Mouse (Mus musculus) midbrain, postnatal 0 days (tissue): ENCODE measurements at regions not wholly inside any gene's neighbourhood (a gene's known extent, or its start where the extent isn't known, plus 50 kb on each side); places are given as distances from the start of the nearest gene placed in this dataset.

ENCODE experiments used
- ATAC-seq: fragments of 200-750 bp; cut with Nextera tagmentation; 2 replicates; pipeline ENCODE4 v1.8.0; 2017; ENCODE audit warnings: moderate number of reproducible peaks, mild to moderate bottlenecking, moderate TSS enrichment, moderate library complexity; ENCODE audit not compliant: low FRiP score
- DNase-seq: peaks from one replicate; pipeline ENCODE4 v3.0.0-alpha.2; 2015; ENCODE audit warnings: low spot score
- H3K27ac ChIP-seq: fragments of 300-500 bp; sonication (generic); 2 replicates; pipeline ENCODE4 v1.5.1; 2014; ENCODE audit warnings: low read depth, mild to moderate bottlenecking, low read length, mixed read lengths
- H3K27me3 ChIP-seq: fragments of 300-500 bp; sonication (generic); 2 replicates; pipeline ENCODE4 v1.6.1; 2014; ENCODE audit warnings: low read length, control low read depth, mixed read lengths; ENCODE audit not compliant: insufficient read depth
- H3K36me3 ChIP-seq: fragments of 300-500 bp; sonication (generic); 2 replicates; pipeline ENCODE4 v1.6.1; 2014; ENCODE audit warnings: low read length, control low read depth, mixed read lengths; ENCODE audit not compliant: insufficient read depth
- H3K4me1 ChIP-seq: fragments of 300-500 bp; sonication (generic); 2 replicates; pipeline ENCODE4 v1.6.1; 2014; ENCODE audit warnings: mild to moderate bottlenecking, control low read depth, antibody characterized with exemption, low read length, mixed read lengths; ENCODE audit not compliant: insufficient read depth
- H3K4me2 ChIP-seq: fragments of 300-500 bp; sonication (generic); 2 replicates; pipeline ENCODE4 v1.6.1; 2014; ENCODE audit warnings: low read depth, mild to moderate bottlenecking, low read length, mixed read lengths; ENCODE audit not compliant: poor library complexity, severe bottlenecking
- H3K4me3 ChIP-seq: fragments of 300-500 bp; sonication (generic); 2 replicates; pipeline ENCODE4 v1.5.1; 2014; ENCODE audit warnings: low read depth, mild to moderate bottlenecking, low read length, moderate library complexity
- H3K9ac ChIP-seq: fragments of 300-500 bp; sonication (generic); replicated peaks from 2 replicates; pipeline ENCODE4 v1.6.1; 2014; ENCODE audit warnings: mild to moderate bottlenecking, low read length, moderate library complexity, mixed read lengths; ENCODE audit not compliant: poor library complexity, severe bottlenecking
- H3K9me3 ChIP-seq: fragments of 300-500 bp; sonication (generic); 2 replicates; pipeline ENCODE4 v1.6.1; 2016; ENCODE audit warnings: low read length, control low read depth
- CTCF ChIP-seq: IDR thresholded peaks from 2 replicates; pipeline ENCODE4 v1.5.1; 2016; ENCODE audit warnings: antibody characterized with exemption, mild to moderate bottlenecking
- WGBS: fragments of 180-500 bp; shearing (Covaris S2); extraction: QIAGEN DNeasy Blood & Tissue Kit; methylation state at CpG from one replicate; pipeline ENCODE4 v1.1.7; 2014; 5-methylcytosine and 5-hydroxymethylcytosine counted together

DNA sequence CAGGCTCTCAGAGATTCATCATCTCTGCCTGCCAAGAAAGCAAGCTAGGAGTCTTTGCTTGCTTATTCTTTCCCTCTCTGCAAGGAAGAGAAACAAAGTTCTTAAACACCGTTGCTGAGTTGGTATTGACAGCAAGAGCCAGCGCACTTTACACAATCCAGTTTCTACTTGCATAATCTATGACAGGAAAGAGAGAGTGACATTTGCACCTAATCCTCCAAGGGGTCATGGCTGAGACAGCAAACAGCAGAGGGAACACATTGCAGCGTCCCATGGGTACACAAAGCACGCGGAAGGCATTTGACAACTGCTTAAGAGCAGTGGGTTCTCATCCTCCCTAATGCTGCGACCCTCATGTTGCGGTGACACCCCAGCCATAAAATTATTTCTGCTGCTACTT, 88.7 kb downstream of the Sox2 start:
- WGBS, result 57% methylated on average over 7 of the region's 7 CpGs
- Histone ChIP-seq H3K9me3 (no peaks in the 10 kb centered on the region), H3K9ac (no peak overlapping the region), H3K4me3 (no peak overlapping the region), H3K27me3 (no peaks in the 10 kb centered on the region), H3K4me1 (no peaks in the 10 kb centered on the region), H3K4me2 (no peak overlapping the region), H3K36me3 (no peaks in the 10 kb centered on the region), H3K27ac (no peak overlapping the region)
- TF ChIP-seq CTCF, result no peak
- ATAC-seq (no peak), DNase-seq (no peak)

DNA sequence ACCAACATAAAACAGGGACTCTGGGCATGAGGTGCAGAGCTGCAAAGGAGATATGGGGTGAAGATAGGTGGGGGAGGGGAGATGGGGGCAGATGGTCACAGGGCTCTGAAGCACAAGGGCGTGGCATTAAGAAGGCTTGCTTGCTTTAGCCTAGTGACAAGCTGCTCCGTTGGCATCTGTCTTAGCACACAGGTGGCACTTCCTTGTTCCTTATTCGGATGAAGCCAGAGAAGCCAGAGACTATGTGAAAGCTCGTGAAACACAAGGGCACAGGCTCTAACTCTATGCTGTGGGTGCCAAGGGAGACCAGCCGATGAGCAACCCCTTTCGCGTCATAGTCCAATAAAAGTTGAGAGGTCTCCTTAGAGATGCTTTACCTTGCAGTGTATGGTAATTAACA, 89.5 kb downstream of the Sox2 start:
- ATAC-seq (no peak), DNase-seq (no peak)
- Histone ChIP-seq H3K4me1 (no peaks in the 10 kb centered on the region), H3K27ac (no peak overlapping the region), H3K36me3 (no peaks in the 10 kb centered on the region), H3K4me3 (no peak overlapping the region), H3K4me2 (no peak overlapping the region), H3K9me3 (no peaks in the 10 kb centered on the region), H3K27me3 (no peaks in the 10 kb centered on the region), H3K9ac (no peak overlapping the region)
- TF ChIP-seq CTCF, result no peak
- 81% methylated on average over 7 of the region's 7 CpGs for WGBS

DNA sequence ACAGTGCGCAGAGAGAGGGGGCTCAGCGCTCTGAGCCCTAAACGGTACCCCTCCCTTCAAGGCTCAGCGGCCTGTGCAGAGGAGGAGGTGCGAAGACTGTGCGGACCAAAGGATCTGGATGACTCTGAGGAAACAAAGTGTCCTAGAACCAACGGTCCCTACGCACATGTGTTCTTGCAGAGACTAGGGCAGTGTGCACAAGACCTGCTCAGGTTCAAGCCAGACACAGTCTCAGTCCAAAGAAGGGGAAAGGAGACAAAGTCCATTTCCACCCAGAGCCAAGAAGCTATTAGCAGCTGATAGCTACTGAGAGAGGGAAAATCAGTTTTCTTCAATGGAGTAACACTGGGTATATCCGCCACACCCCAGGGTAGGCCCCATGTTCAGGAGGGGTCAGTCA, 89.9 kb downstream of the Sox2 start:
- Histone ChIP-seq H3K4me3 (no peak overlapping the region), H3K9me3 (no peaks in the 10 kb centered on the region), H3K9ac (no peak overlapping the region), H3K27ac (no peak overlapping the region), H3K27me3 (no peaks in the 10 kb centered on the region), H3K4me2 (no peak overlapping the region), H3K36me3 (no peaks in the 10 kb centered on the region), H3K4me1 (no peaks in the 10 kb centered on the region)
- no peak for ATAC-seq
- DNase-seq, result no peak
- 97% methylated on average over 9 of the region's 9 CpGs for WGBS
- TF ChIP-seq CTCF, result no peak

- no peaks in the 10 kb centered on the region for H3K27me3 ChIP-seq
- ATAC-seq (no peak), DNase-seq (no peak)
- no peaks in the 10 kb centered on the region for H3K36me3 ChIP-seq
- no peaks in the 10 kb centered on the region for H3K9me3 ChIP-seq
- no peak overlapping the region for H3K27ac ChIP-seq
- H3K4me2 ChIP-seq, result no peak overlapping the region
- 86% methylated on average over 5 of the region's 5 CpGs for WGBS
- H3K9ac ChIP-seq, result no peak overlapping the region
- no peak overlapping the region for H3K4me3 ChIP-seq
- no peak for TF ChIP-seq CTCF
- no peaks in the 10 kb centered on the region for H3K4me1 ChIP-seq
Measured at GRCm38 (mm10) chr3:34745181-34745736, 95.1 kb downstream of the Sox2 start.

GRCm38 (mm10) chr3:34747499-34748093, 97.4 kb downstream of the Sox2 start:
- Histone ChIP-seq H3K9me3 (no peaks in the 10 kb centered on the region), H3K36me3 (no peaks in the 10 kb centered on the region), H3K27ac (no peak overlapping the region), H3K4me3 (no peak overlapping the region), H3K9ac (no peak overlapping the region), H3K27me3 (no peaks in the 10 kb centered on the region), H3K4me1 (no peaks in the 10 kb centered on the region), H3K4me2 (no peak overlapping the region)
- DNase-seq (no peak), ATAC-seq (no peak)
- TF ChIP-seq CTCF, result no peak
- WGBS, result 88% methylated on average over 10 of the region's 10 CpGs

DNA sequence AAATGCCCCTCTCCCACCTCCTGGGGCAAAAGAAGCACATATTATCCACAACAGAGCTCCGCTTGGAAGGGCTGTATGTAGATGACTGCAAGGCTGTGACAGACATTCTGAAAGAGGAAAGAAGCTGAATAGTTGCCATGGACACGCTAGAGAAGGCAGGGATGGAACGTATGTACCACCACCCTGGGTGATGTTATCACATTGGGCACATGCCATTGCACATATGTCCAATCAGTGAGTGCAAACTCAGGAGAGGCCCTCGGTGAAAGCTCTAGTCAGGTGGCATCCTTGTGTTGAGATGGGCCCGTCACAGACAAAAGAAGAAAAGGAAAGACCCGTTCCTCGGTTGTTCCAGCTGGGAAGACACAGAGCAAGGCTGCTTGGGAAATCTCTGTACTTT, 99.8 kb downstream of the Sox2 start:
- Histone ChIP-seq H3K27me3 (no peaks in the 10 kb centered on the region), H3K27ac (no peak overlapping the region), H3K4me3 (no peak overlapping the region), H3K4me1 (no peaks in the 10 kb centered on the region), H3K4me2 (no peak overlapping the region), H3K9ac (no peak overlapping the region), H3K36me3 (no peaks in the 10 kb centered on the region), H3K9me3 (no peaks in the 10 kb centered on the region)
- 56% methylated on average over 7 of the region's 7 CpGs for WGBS
- ATAC-seq (no peak), DNase-seq (no peak)
- no peak for TF ChIP-seq CTCF
